Mouse (Mus musculus) midbrain, embryonic 11.5 days (tissue): ENCODE results near the gene Agbl1. TPM values are rescaled to one million over a fixed set of nuclear protein-coding genes. Genes with fewer than 3 reads are reported as not detected.

Experiments used
- ATAC-seq: fragments of 200-750 bp; cut with Nextera tagmentation; 2 replicates; pipeline ENCODE4 v1.8.0; 2017; ENCODE audit warnings: moderate TSS enrichment, moderate library complexity; ENCODE audit not compliant: low FRiP score
- DNase-seq: peaks from one replicate; pipeline ENCODE4 v3.0.0; 2015; ENCODE audit warnings: low spot score; ENCODE audit errors: missing footprints
- H3K27ac ChIP-seq: fragments of 300-500 bp; sonication (generic); 2 replicates; pipeline ENCODE4 v1.5.1; 2014; ENCODE audit warnings: low read depth, low read length
- H3K27me3 ChIP-seq: fragments of 300-500 bp; sonication (generic); 2 replicates; pipeline ENCODE4 v1.6.1; 2014; ENCODE audit warnings: mild to moderate bottlenecking, low read length, moderate library complexity, mixed read lengths; ENCODE audit not compliant: control insufficient read depth, insufficient read depth
- H3K36me3 ChIP-seq: fragments of 300-500 bp; sonication (generic); 2 replicates; pipeline ENCODE4 v1.6.1; 2014; ENCODE audit warnings: mild to moderate bottlenecking, low read length, moderate library complexity, mixed read lengths; ENCODE audit not compliant: control insufficient read depth, insufficient read depth
- H3K4me1 ChIP-seq: fragments of 300-500 bp; sonication (generic); 2 replicates; pipeline ENCODE4 v1.6.1; 2014; ENCODE audit warnings: low read length; ENCODE audit not compliant: control insufficient read depth, insufficient read depth
- H3K4me2 ChIP-seq: fragments of 300-500 bp; sonication (generic); 2 replicates; pipeline ENCODE4 v1.6.1; 2014; ENCODE audit warnings: mild to moderate bottlenecking, moderate library complexity
- H3K4me3 ChIP-seq: fragments of 300-500 bp; sonication (generic); 2 replicates; pipeline ENCODE4 v1.5.1; 2014; ENCODE audit warnings: low read depth, low read length
- H3K9ac ChIP-seq: fragments of 300-500 bp; sonication (generic); 2 replicates; pipeline ENCODE4 v1.6.1; 2014; ENCODE audit warnings: low read length
- H3K9me3 ChIP-seq: fragments of 300-500 bp; sonication (generic); 2 replicates; pipeline ENCODE4 v1.6.1; 2016; ENCODE audit warnings: low read length; ENCODE audit not compliant: control insufficient read depth
- WGBS: fragments of 180-500 bp; shearing (Covaris S2); extraction: QIAGEN DNeasy Blood & Tissue Kit; methylation state at CpG from one replicate; pipeline ENCODE4 v1.1.7; 2014; 5-methylcytosine and 5-hydroxymethylcytosine counted together
- polyA plus RNA-seq: library from polyadenylated mRNA; unstranded; fragments of >200 nt; fragmentation: Nextera tagmentation; extraction: Ambion mirVana; gene quantifications from 2 replicates; pipeline ENCODE4 v1.2.1, GENCODE M21; 2014

Gene Agbl1
- polyA plus RNA-seq = not detected in 2 replicates

GRCm38 (mm10) chr7:76229311-76229937 is at the start of gene Agbl1:
Gene Agbl1, plus strand, starts transcription at chr7:76229887.
- Histone ChIP-seq H3K27ac (no peak within 1 kb of the TSS), H3K36me3 (no peaks in the 10 kb centered on the region), H3K4me2 (no peak within 1 kb of the TSS), H3K9me3 (no peaks in the 10 kb centered on the region), H3K4me1 (no peaks in the 10 kb centered on the region), H3K9ac (no peak within 1 kb of the TSS), H3K27me3 (no peaks in the 10 kb centered on the region), H3K4me3 (no peak within 1 kb of the TSS)
- ATAC-seq = no peak
- DNase-seq = no peak
- 62% methylated on average over 7 of the region's 7 CpGs for WGBS

DNA sequence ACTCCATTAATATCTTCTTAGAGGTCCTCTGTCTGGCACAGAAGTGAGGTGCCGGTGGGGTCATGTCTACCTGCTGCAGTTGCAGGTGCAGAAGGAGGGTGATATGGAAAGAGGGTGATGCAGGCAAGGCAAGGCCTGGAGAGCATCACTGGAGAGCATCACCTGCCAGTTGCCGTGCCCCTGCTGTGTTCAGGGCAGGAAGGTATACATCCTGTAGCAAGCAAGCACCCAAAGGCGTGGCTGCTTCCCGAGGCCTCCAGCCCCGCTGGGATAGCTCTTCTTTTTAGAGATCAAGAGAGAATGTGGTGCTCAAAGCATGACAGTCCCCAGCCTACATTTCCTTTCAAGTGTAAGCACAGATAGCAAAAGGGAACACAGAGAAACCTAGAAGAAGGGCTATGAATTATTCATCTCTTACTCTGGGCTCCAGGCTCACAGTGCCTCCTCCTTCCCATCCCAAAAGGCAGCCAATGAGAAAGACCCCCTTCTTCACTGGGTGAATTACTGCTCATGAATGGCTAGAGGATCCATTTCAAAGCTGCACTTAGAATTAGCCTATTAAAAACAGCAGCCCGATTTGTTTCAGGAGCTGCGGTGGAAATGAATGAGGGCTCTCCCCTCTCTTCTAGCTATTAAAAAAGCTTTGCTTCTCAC is 44.6 kb upstream of the Agbl1 start:
- peak; percentile 97 for ATAC-seq
- peak overlapping the region; percentile 31 for H3K4me2 ChIP-seq

DNA sequence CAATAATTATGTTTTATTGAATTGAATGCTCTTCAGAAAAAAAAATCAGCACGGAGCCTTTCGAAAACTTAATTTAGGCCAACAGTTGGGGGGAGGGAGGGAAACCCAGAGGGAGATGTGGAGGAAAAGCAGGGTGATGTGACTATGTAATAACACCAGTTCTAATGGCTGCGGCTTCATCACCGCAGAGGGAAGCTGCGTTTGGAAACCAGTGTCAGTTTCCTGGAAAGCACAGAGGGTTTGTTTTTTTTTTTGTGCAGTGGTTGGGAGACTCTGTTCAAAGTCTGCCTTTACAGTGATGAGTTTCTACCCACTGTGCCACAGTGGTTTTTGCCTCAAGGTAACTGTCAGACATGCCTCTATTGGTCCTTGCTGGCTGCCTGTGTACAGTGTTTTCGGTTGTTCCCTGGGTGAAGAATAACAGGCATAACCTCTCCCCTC is 44.0 kb upstream of the Agbl1 start:
- Histone ChIP-seq H3K27me3 (no peaks in the 10 kb centered on the region), H3K36me3 (no peaks in the 10 kb centered on the region), H3K9ac (no peak overlapping the region), H3K9me3 (no peaks in the 10 kb centered on the region), H3K27ac (peak overlapping the region; percentile 7; the same call in 1 of the 2 replicates), H3K4me3 (no peak overlapping the region), H3K4me2 (peak overlapping the region; percentile 31), H3K4me1 (peaks cover 12% of the 10 kb centered on the region)
- peak; percentile 49 for ATAC-seq
- 43% methylated on average over 6 of the region's 6 CpGs for WGBS
- peak; percentile 87 for DNase-seq

More for the DNA sequence above, 44.6 kb upstream of the Agbl1 start:
- Histone ChIP-seq H3K9ac (no peak overlapping the region), H3K9me3 (no peaks in the 10 kb centered on the region), H3K36me3 (no peaks in the 10 kb centered on the region), H3K4me3 (no peak overlapping the region), H3K27me3 (no peaks in the 10 kb centered on the region), H3K4me1 (peaks cover 12% of the 10 kb centered on the region), H3K27ac (peak overlapping the region; percentile 15; the same call in 1 of the 2 replicates)
- 29% methylated on average over 7 of the region's 7 CpGs for WGBS
- peak; percentile 88 for DNase-seq

DNA sequence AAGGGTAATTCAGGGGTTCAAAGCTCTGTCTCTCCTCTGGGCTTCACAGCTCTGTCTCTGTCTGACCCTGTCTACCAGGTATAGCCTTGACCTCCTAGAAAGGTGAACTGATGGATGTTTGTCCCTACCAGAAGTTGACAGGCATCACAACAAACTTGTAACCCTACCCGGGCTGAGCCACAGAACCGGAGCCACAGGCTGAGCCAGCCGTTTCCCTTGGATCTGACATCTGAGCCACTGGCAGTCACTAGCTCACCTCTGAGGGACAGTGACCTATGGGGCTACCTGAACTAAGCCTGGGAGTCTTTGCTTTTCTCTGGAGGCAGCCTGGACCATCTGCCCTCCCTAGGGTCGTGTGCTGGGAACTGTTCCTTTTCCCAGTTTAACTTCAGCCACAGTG is 11.1 kb upstream of the Agbl1 start:
- no peak for ATAC-seq
- Histone ChIP-seq H3K9ac (no peak overlapping the region), H3K4me1 (no peaks in the 10 kb centered on the region), H3K9me3 (no peaks in the 10 kb centered on the region), H3K4me3 (no peak overlapping the region), H3K4me2 (no peak overlapping the region), H3K27me3 (no peaks in the 10 kb centered on the region), H3K36me3 (no peaks in the 10 kb centered on the region), H3K27ac (no peak overlapping the region)
- no peak for DNase-seq
- WGBS = 73% methylated on average over 4 of the region's 4 CpGs

DNA sequence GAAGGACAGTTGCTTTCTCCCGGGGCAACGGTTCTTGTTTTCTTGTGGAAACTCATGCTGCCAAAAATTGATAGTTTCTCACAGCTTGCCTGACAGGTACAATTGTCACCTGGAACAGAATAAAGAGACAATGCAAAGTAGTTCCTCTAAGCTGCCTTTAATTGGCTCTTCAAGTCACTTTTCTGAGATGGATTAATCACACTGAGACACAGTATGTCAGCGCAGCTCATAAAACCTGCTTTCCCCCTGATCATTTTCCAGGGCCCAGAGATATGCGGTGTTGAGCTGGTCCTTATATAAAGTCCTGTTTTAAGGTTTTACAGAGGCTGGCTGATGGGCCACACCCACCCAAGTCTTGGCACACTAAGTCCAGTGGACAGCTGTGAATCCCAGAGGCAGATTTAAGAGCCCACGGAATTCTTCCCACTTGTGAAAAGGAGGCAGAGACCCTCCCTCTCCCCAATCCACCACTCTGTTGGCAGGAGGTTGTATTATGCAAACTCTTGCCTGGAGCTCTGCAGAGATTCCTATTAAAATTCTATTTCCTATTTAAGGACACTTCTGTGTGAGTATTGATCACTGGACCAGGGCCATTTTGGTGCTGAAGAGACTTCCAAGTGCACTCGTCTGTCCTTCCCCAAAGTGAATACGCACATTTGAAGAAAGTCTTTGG is 9.8 kb upstream of the Agbl1 start:
- WGBS = 81% methylated on average over 7 of the region's 7 CpGs
- Histone ChIP-seq H3K36me3 (no peaks in the 10 kb centered on the region), H3K4me3 (no peak overlapping the region), H3K4me1 (no peaks in the 10 kb centered on the region), H3K4me2 (no peak overlapping the region), H3K9me3 (no peaks in the 10 kb centered on the region), H3K27ac (no peak overlapping the region), H3K9ac (no peak overlapping the region), H3K27me3 (no peaks in the 10 kb centered on the region)
- DNase-seq (no peak), ATAC-seq (no peak)

- no peak overlapping the region for H3K27ac ChIP-seq
- WGBS = 80% methylated on average over 2 of the region's 2 CpGs
These were observed 7.0 kb upstream of the Agbl1 start for GRCm38 (mm10) chr7:76222691-76223090.

GRCm38 (mm10) chr7:76228881-76229280 is 806 bp upstream of the Agbl1 start:
- no peaks in the 10 kb centered on the region for H3K9me3 ChIP-seq
- ATAC-seq (no peak), DNase-seq (no peak)
- H3K36me3 ChIP-seq = no peaks in the 10 kb centered on the region
- no peak overlapping the region for H3K27ac ChIP-seq
- H3K4me1 ChIP-seq = no peaks in the 10 kb centered on the region
- no peak overlapping the region for H3K4me3 ChIP-seq
- H3K27me3 ChIP-seq = no peaks in the 10 kb centered on the region
- 66% methylated on average over 2 of the region's 2 CpGs for WGBS
- H3K9ac ChIP-seq = no peak overlapping the region
- no peak overlapping the region for H3K4me2 ChIP-seq

More at GRCm38 (mm10) chr7:76222691-76223090, 7.0 kb upstream of the Agbl1 start:
- no peaks in the 10 kb centered on the region for H3K4me1 ChIP-seq
- H3K36me3 ChIP-seq = no peaks in the 10 kb centered on the region
- no peaks in the 10 kb centered on the region for H3K9me3 ChIP-seq
- DNase-seq (no peak), ATAC-seq (no peak)
- no peak overlapping the region for H3K4me3 ChIP-seq
- no peaks in the 10 kb centered on the region for H3K27me3 ChIP-seq
- H3K4me2 ChIP-seq = no peak overlapping the region
- no peak overlapping the region for H3K9ac ChIP-seq

DNA sequence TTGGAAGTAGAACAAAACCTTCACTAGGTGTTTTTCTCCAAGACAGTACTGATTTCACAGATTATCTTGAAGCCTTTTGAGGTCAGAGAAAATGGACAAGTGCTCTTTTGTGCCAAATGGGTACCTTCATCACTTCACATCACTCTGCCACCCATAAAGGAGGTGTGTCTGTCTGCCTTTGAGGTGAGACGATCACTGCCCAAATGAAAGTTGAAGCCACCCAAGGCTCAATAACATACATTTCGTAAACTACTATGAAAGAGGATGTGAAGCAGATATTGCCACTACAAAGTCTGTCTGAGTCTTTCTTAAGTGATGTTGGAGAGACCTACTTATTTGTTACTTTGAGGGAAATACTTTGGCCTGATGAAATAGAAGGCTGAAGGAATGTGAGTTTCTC is 4.6 kb downstream of the Agbl1 start:
- H3K4me2 ChIP-seq = no peak overlapping the region
- no peak overlapping the region for H3K27ac ChIP-seq
- no peak for ATAC-seq
- no peaks in the 10 kb centered on the region for H3K27me3 ChIP-seq
- H3K36me3 ChIP-seq = no peaks in the 10 kb centered on the region
- H3K9ac ChIP-seq = no peak overlapping the region
- WGBS = 84% methylated on average over 2 of the region's 2 CpGs
- H3K4me3 ChIP-seq = no peak overlapping the region
- DNase-seq = no peak
- no peaks in the 10 kb centered on the region for H3K9me3 ChIP-seq
- H3K4me1 ChIP-seq = no peaks in the 10 kb centered on the region

DNA sequence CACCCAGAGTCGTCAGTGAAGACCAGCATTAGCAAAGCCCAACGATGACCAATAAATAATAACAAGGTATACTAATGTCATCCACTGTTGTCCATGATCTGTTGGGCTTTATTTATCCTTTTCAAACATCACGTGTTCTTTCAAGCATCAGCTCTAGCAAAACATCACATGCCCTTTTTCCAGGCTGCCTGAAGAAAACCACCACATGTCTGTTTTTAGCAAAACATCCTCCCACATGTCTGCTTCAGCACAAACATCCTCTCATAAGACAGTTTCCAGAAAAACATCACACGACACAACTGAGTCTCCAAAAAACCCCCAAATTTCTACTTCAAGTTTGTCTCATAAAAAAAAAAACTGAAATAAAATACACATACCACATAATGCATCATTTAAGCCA is 7.8 kb downstream of the Agbl1 start:
- H3K36me3 ChIP-seq = no peaks in the 10 kb centered on the region
- no peak for DNase-seq
- 88% methylated on average over 4 of the region's 4 CpGs for WGBS
- no peak for ATAC-seq
- no peaks in the 10 kb centered on the region for H3K27me3 ChIP-seq
- no peak overlapping the region for H3K4me2 ChIP-seq
- no peaks in the 10 kb centered on the region for H3K9me3 ChIP-seq
- no peaks in the 10 kb centered on the region for H3K4me1 ChIP-seq
- no peak overlapping the region for H3K27ac ChIP-seq
- no peak overlapping the region for H3K9ac ChIP-seq
- H3K4me3 ChIP-seq = no peak overlapping the region
